ENCODE assay signal across 25 mouse cellular contexts in the genomic region with DNA sequence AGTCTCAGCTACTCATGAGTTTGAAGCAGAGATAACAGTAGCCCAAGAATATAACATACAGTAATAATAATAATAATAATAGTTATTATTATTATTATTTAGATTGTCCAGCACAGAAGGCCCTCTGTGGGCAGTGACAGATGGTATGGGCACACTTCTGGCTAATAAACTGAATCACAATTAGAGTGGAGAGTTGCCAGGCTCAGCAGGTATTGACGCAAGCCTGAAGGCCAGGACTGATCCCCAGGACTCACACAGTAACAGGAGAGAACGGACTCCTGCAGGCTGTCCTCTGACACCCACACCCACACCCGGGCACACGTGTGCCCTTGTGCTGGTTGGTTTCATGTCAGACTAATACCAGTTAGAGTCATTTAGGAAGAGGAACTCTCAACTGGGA. TPM values are rescaled to one million over a fixed set of nuclear protein-coding genes. Genes with fewer than 3 reads are reported as not detected.
"Had no signal": no experiment of that assay in that cellular context is flagged by ENCODE, and none has a peak within 500 bp of the region (broad histone marks: within the 10 kb centered on the region; RNA-seq: fewer than 3 reads in every experiment).

No protein-coding gene starts in this region.

- H3K4me2 ChIP-seq: heart, embryonic 12.5 days; hindbrain, embryonic 14.5 days; intestine, embryonic 15.5 days; limb, embryonic 13.5 days; limb, embryonic 15.5 days; liver, embryonic 12.5 days had no signal

- H3K9ac ChIP-seq: heart, embryonic 12.5 days; hindbrain, embryonic 14.5 days; intestine, embryonic 15.5 days; limb, embryonic 13.5 days; limb, embryonic 15.5 days; liver, embryonic 12.5 days; liver, embryonic 14.5 days had no signal

- H3K9me3 ChIP-seq: heart, embryonic 10.5 days; heart, embryonic 12.5 days; hindbrain, embryonic 10.5 days; intestine, embryonic 15.5 days; limb, embryonic 13.5 days; limb, embryonic 15.5 days; liver, embryonic 12.5 days had no signal

- H3K36me3 ChIP-seq: heart, embryonic 10.5 days; heart, embryonic 12.5 days; hindbrain, embryonic 10.5 days; intestine, embryonic 15.5 days; limb, embryonic 13.5 days; limb, embryonic 15.5 days; liver, embryonic 12.5 days had no signal

- H3K4me1 ChIP-seq: heart, embryonic 10.5 days; heart, embryonic 12.5 days; hindbrain, embryonic 10.5 days; intestine, embryonic 15.5 days; limb, embryonic 13.5 days; limb, embryonic 15.5 days; liver, embryonic 12.5 days had no signal

- ATAC-seq: inflammation-experienced regulatory T-cells, adult 6 months; intestine, embryonic 15.5 days; intestine, postnatal 0 days; liver, embryonic 12.5 days had no signal

- H3K4me3 ChIP-seq: gastrocnemius, adult 2 months; heart, adult 2 months; heart, embryonic 10.5 days; heart, embryonic 12.5 days; hindbrain, embryonic 10.5 days; intestine, embryonic 15.5 days; limb, embryonic 13.5 days; limb, embryonic 15.5 days; liver, embryonic 12.5 days had no signal

- H3K27ac ChIP-seq: gastrocnemius, adult 2 months; heart, adult 2 months; heart, embryonic 10.5 days; hindbrain, embryonic 10.5 days; hindbrain, embryonic 14.5 days; intestine, embryonic 15.5 days; limb, embryonic 13.5 days; limb, embryonic 15.5 days; liver, embryonic 12.5 days; liver, embryonic 14.5 days had no signal

- DNase-seq: gastrocnemius, adult 2 months; gastrocnemius, postnatal 10 days; gastrocnemius, postnatal 25 days; heart, adult 2 months; heart, postnatal 10 days; heart, postnatal 4 days; kidney, adult 18-20 months; kidney, adult 8-10 months; kidney, postnatal 10 days; kidney, postnatal 36 days; layer of hippocampus, adult 9-11 months; layer of hippocampus, postnatal 36 days; lung, adult 18-20 months had no signal

- H3K27me3 ChIP-seq: heart, embryonic 12.5 days; intestine, embryonic 15.5 days; limb, embryonic 13.5 days; limb, embryonic 15.5 days had no signal

RNA-seq across cellular contexts. Expression of a gene that starts 36.3 kb away (rescaled TPM):
- total RNA-seq: granulocyte monocyte progenitor cell, adult 5-6 weeks had no signal
